Mouse (Mus musculus): ENCODE data around the gene Slc34a1. TPM values are rescaled to one million over a fixed set of nuclear protein-coding genes. Genes with fewer than 3 reads are reported as not detected.
A peak's percentile ranks its signal among the peaks of the same experiment; 100 is the strongest.

Gene Slc34a1
- polyA plus RNA-seq, 1 experiment = not detected

DNA sequence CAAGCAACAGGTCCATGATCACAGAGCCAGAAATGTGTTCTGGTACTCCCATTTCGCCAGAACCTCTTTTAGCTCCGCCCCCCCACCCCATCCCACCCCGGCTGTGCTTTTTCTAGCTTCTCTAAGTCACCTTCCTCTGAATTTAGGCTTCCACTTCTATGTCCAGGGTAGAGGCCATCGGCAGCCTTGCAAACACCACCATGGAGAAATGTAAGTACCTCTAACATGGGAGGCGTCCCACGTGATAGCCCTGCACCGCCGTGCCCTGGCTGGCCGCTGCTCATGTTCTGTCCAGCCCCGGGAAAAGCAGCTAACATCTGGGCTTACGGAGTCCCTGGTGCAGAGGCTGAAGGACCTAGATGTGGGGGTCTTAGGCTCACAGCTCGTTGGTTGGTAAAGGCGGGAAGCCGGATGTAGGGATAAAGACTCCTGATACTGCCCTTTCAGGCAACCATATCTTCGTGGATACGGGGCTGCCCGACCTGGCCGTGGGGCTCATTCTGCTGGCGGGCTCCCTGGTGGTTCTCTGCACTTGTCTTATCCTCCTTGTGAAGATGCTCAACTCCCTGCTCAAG is 10.6 kb downstream of the Slc34a1 start:
- Histone ChIP-seq H3K4me3 (ENCODE audit: low read depth, low read length) (no peak overlapping the region), H3K4me1 (ENCODE audit: control insufficient read depth, insufficient read depth, low read length) (no peaks in the 10 kb centered on the region), H3K9ac (ENCODE audit: low read depth, poor library complexity, severe bottlenecking) (no peak overlapping the region), H3K36me3 (ENCODE audit: control insufficient read depth, insufficient read depth, low read length, poor library complexity, severe bottlenecking) (no peaks in the 10 kb centered on the region), H3K27ac (ENCODE audit: insufficient read depth, low read length) (no peak overlapping the region), H3K9me3 (replicated peaks; ENCODE audit: control insufficient read depth, insufficient read depth, low read length, poor library complexity, severe bottlenecking) (no peaks in the 10 kb centered on the region), H3K27me3 (ENCODE audit: control insufficient read depth, insufficient read depth, low read length, poor library complexity, severe bottlenecking) (no peaks in the 10 kb centered on the region)
- TF ChIP-seq EP300 (IDR thresholded peaks at IDR 0.05; ENCODE audit: insufficient read depth, low read depth, low read length) (no peak), POLR2A (IDR thresholded peaks at IDR 0.05; ENCODE audit: insufficient read depth, low read length) (no peak)

DNA sequence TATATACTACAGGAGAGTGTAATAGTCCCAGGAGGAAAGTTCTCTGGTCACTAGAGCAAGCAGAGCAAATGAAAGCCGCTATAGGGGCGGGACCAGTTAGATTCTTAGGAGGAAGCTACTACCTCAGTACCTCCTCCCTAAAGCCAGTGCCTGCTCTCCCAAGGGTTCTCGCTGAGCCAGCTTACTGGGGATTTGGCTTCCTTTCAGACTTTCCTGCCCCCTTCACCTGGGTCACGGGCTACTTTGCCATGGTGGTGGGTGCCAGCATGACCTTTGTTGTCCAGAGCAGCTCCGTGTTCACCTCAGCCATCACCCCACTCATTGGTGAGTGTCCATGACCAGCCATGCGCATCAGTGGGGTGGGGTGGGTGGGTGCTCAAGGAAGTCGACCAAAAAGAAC is 13.8 kb downstream of the Slc34a1 start:
- Histone ChIP-seq H3K4me1 (ENCODE audit: control insufficient read depth, insufficient read depth, low read length) (no peaks in the 10 kb centered on the region), H3K4me3 (ENCODE audit: low read depth, low read length) (no peak overlapping the region), H3K36me3 (ENCODE audit: control insufficient read depth, insufficient read depth, low read length, poor library complexity, severe bottlenecking) (no peaks in the 10 kb centered on the region), H3K27me3 (ENCODE audit: control insufficient read depth, insufficient read depth, low read length, poor library complexity, severe bottlenecking) (no peaks in the 10 kb centered on the region), H3K9me3 (replicated peaks; ENCODE audit: control insufficient read depth, insufficient read depth, low read length, poor library complexity, severe bottlenecking) (no peaks in the 10 kb centered on the region), H3K27ac (ENCODE audit: insufficient read depth, low read length) (no peak overlapping the region), H3K9ac (ENCODE audit: low read depth, poor library complexity, severe bottlenecking) (no peak overlapping the region)
- TF ChIP-seq CTCF (IDR thresholded peaks at IDR 0.05; ENCODE audit: low read depth, low read length) = no peak
- no peak for TF ChIP-seq EP300 (IDR thresholded peaks at IDR 0.05; ENCODE audit: insufficient read depth, low read depth, low read length)
- no peak for TF ChIP-seq POLR2A (IDR thresholded peaks at IDR 0.05; ENCODE audit: insufficient read depth, low read length)

DNA sequence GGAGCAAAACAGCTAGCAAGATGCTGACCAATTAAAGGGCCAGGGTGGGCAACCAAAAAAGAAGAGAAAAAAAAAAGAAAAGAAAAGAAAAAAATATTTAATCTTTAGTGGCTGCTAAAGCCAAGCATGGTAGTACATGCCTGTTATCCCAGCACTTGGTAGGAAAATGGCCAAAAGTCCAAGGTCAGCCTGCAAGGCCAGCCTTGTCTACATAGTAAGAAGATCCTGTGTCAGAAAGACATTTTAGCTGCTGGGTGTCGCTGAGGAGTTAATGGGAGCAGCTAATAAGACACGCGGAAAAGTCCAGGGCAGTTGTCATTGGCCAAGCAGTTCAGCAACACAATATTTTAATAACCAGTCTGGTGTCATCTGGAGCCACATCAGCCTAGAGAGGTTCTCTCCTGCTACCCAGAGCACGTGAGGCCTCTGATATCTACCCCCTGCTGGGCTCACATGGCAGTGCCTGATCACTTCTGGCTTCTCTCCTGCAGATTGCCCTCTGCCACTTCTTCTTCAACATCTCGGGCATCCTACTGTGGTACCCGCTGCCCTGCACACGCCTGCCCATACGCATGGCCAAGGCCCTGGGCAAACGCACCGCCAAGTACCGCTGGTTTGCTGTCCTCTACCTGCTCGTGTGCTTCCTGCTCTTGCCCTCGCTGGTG is 14.8 kb downstream of the Slc34a1 start:
- H3K27me3 ChIP-seq (ENCODE audit: control insufficient read depth, insufficient read depth, low read length, poor library complexity, severe bottlenecking) = no peaks in the 10 kb centered on the region
- no peak for TF ChIP-seq EP300 (IDR thresholded peaks at IDR 0.05; ENCODE audit: insufficient read depth, low read depth, low read length)
- TF ChIP-seq POLR2A (IDR thresholded peaks at IDR 0.05; ENCODE audit: insufficient read depth, low read length) = no peak
- TF ChIP-seq CTCF (IDR thresholded peaks at IDR 0.05; ENCODE audit: low read depth, low read length) = no peak

DNA sequence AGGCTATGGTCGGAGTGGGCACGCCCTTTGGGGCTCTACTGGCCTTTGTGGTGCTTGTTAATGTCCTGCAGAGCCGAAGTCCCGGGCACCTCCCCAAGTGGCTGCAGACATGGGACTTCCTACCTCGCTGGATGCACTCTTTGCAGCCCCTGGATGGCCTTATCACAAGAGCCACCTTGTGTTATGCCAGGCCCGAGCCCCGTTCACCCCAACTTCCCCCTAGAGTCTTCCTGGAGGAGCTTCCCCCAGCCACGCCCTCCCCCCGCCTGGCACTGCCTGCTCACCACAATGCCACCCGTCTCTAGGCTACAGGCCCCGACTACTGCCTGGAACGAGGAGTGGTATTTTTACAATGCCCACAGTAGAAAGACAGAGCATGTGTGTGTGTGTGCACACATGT is 15.3 kb downstream of the Slc34a1 start:
- no peaks in the 10 kb centered on the region for H3K9me3 ChIP-seq (replicated peaks; ENCODE audit: control insufficient read depth, insufficient read depth, low read length, poor library complexity, severe bottlenecking)
- H3K36me3 ChIP-seq (ENCODE audit: control insufficient read depth, insufficient read depth, low read length, poor library complexity, severe bottlenecking) = no peaks in the 10 kb centered on the region
- TF ChIP-seq EP300 (IDR thresholded peaks at IDR 0.05; ENCODE audit: insufficient read depth, low read depth, low read length) = no peak
- TF ChIP-seq CTCF (IDR thresholded peaks at IDR 0.05; ENCODE audit: low read depth, low read length) = no peak
- no peak for TF ChIP-seq POLR2A (IDR thresholded peaks at IDR 0.05; ENCODE audit: insufficient read depth, low read length)
- no peak overlapping the region for H3K27ac ChIP-seq (ENCODE audit: insufficient read depth, low read length)
- H3K9ac ChIP-seq (ENCODE audit: low read depth, poor library complexity, severe bottlenecking) = no peak overlapping the region
- H3K4me3 ChIP-seq (ENCODE audit: low read depth, low read length) = no peak overlapping the region
- no peaks in the 10 kb centered on the region for H3K27me3 ChIP-seq (ENCODE audit: control insufficient read depth, insufficient read depth, low read length, poor library complexity, severe bottlenecking)
- no peaks in the 10 kb centered on the region for H3K4me1 ChIP-seq (ENCODE audit: control insufficient read depth, insufficient read depth, low read length)

More for the DNA sequence above, 14.8 kb downstream of the Slc34a1 start:
- Histone ChIP-seq H3K36me3 (ENCODE audit: control insufficient read depth, insufficient read depth, low read length, poor library complexity, severe bottlenecking) (no peaks in the 10 kb centered on the region), H3K4me3 (ENCODE audit: low read depth, low read length) (no peak overlapping the region), H3K27ac (ENCODE audit: insufficient read depth, low read length) (no peak overlapping the region), H3K9ac (ENCODE audit: low read depth, poor library complexity, severe bottlenecking) (no peak overlapping the region), H3K9me3 (replicated peaks; ENCODE audit: control insufficient read depth, insufficient read depth, low read length, poor library complexity, severe bottlenecking) (no peaks in the 10 kb centered on the region), H3K4me1 (ENCODE audit: control insufficient read depth, insufficient read depth, low read length) (no peaks in the 10 kb centered on the region)

DNA sequence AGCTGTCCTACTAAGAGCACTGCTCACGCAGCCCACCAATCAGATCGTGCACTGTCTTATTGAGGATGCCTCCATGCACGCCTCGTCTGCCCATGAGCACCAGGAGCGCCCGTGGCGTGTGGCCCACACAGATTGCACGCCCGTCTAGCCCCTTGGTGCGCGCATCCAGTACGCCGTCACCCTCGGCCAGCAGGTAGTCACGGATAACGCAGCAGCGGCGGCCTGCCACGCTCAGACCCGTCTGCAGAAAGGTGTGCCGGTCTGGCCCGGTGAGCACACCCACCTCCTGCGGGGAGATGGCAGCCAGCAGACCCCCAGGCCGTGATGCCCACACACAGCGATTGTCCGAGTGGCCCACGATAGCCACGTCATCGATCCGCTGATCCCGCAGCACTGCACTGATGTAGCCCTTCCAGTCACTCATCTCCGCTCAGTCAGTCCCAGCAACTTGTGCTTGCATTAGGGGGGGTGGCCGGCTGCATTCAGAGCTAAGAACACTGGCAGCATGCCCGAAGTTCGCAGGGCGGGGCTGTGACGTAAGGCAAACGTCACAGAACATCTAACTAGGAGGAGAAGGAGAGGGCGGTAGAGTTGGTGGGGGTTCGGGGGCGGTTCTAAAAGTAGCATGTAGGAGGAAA is 16.9 kb downstream of the Slc34a1 start, which contains the start of gene Pfn3:
TSS of gene Pfn3 (minus strand) at position 490 of the 638 bp plus-strand sequence.
- Histone ChIP-seq H3K9me3 (replicated peaks; ENCODE audit: control insufficient read depth, insufficient read depth, low read length, poor library complexity, severe bottlenecking) (no peaks in the 10 kb centered on the region), H3K9ac (ENCODE audit: low read depth, poor library complexity, severe bottlenecking) (no peak within 1 kb of the TSS), H3K27ac (ENCODE audit: insufficient read depth, low read length) (no peak within 1 kb of the TSS), H3K36me3 (ENCODE audit: control insufficient read depth, insufficient read depth, low read length, poor library complexity, severe bottlenecking) (no peaks in the 10 kb centered on the region), H3K4me1 (ENCODE audit: control insufficient read depth, insufficient read depth, low read length) (no peaks in the 10 kb centered on the region), H3K27me3 (ENCODE audit: control insufficient read depth, insufficient read depth, low read length, poor library complexity, severe bottlenecking) (no peaks in the 10 kb centered on the region), H3K4me3 (ENCODE audit: low read depth, low read length) (peak within 1 kb of the TSS; percentile 53)
- no peak for TF ChIP-seq POLR2A (IDR thresholded peaks at IDR 0.05; ENCODE audit: insufficient read depth, low read length)

DNA sequence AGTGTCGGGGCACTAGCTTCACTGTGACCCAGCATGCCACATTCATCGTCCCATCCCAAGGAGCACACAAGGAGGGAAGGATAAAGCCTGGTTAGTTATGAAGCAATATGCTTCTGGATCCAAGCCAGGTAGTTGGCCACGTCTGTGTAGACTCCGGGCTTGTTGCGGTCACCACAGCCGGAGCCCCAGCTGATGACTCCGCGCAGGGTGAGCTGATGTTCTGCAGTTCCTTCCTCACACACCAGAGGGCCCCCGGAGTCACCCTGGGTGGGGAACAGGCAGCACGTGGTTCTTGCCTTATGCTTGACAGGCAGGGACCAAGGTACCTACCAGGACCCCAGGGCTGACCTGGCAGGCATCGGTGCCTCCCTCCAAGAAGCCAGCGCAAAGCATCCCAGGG is 20.0 kb downstream of the Slc34a1 start:
- no peak overlapping the region for H3K4me3 ChIP-seq (ENCODE audit: low read depth, low read length)
- no peaks in the 10 kb centered on the region for H3K4me1 ChIP-seq (ENCODE audit: control insufficient read depth, insufficient read depth, low read length)
- no peaks in the 10 kb centered on the region for H3K9me3 ChIP-seq (replicated peaks; ENCODE audit: control insufficient read depth, insufficient read depth, low read length, poor library complexity, severe bottlenecking)
- no peak overlapping the region for H3K9ac ChIP-seq (ENCODE audit: low read depth, poor library complexity, severe bottlenecking)
- no peaks in the 10 kb centered on the region for H3K36me3 ChIP-seq (ENCODE audit: control insufficient read depth, insufficient read depth, low read length, poor library complexity, severe bottlenecking)
- H3K27me3 ChIP-seq (ENCODE audit: control insufficient read depth, insufficient read depth, low read length, poor library complexity, severe bottlenecking) = no peaks in the 10 kb centered on the region
- no peak for TF ChIP-seq EP300 (IDR thresholded peaks at IDR 0.05; ENCODE audit: insufficient read depth, low read depth, low read length)
- TF ChIP-seq CTCF (IDR thresholded peaks at IDR 0.05; ENCODE audit: low read depth, low read length) = peak; percentile 59
- no peak for TF ChIP-seq POLR2A (IDR thresholded peaks at IDR 0.05; ENCODE audit: insufficient read depth, low read length)
- H3K27ac ChIP-seq (ENCODE audit: insufficient read depth, low read length) = no peak overlapping the region

All from ES-Bruce4 (cell line).